Mouse (Mus musculus): ENCODE data around the gene Cd19. TPM values are rescaled to one million over a fixed set of nuclear protein-coding genes. Genes with fewer than 3 reads are reported as not detected.

Gene Cd19
- polyA plus RNA-seq, 1 experiment from 2014 or later, result not detected

GRCm38 (mm10) chr7:126456382-126457266 lies 41.9 kb upstream of the Cd19 start:
- H3K36me3 ChIP-seq (ENCODE audit: control insufficient read depth, insufficient read depth, low read length), result no peaks in the 10 kb centered on the region
- H3K9me3 ChIP-seq (ENCODE audit: control insufficient read depth, low read length), result no peaks in the 10 kb centered on the region
- no peak overlapping the region for H3K27ac ChIP-seq (ENCODE audit: low read depth, low read length)
- no peak for ATAC-seq
- 87% methylated on average over 17 of the region's 17 CpGs for WGBS
- no peaks in the 10 kb centered on the region for H3K4me1 ChIP-seq (ENCODE audit: control insufficient read depth, insufficient read depth, low read depth, low read length)
- H3K27me3 ChIP-seq (replicated peaks; ENCODE audit: control insufficient read depth, insufficient read depth, low read length), result no peaks in the 10 kb centered on the region
- H3K4me2 ChIP-seq (ENCODE audit: low read length), result no peak overlapping the region
- H3K4me3 ChIP-seq (ENCODE audit: low read length), result no peak overlapping the region
- no peak overlapping the region for H3K9ac ChIP-seq (ENCODE audit: low read depth, low read length)

- no peak for ATAC-seq
- 81% methylated on average over 2 of the region's 2 CpGs for WGBS
- no peak overlapping the region for H3K4me3 ChIP-seq (ENCODE audit: low read length)
- H3K9ac ChIP-seq (ENCODE audit: low read depth, low read length), result no peak overlapping the region
- H3K9me3 ChIP-seq (ENCODE audit: control insufficient read depth, low read length), result no peaks in the 10 kb centered on the region
- no peaks in the 10 kb centered on the region for H3K4me1 ChIP-seq (ENCODE audit: control insufficient read depth, insufficient read depth, low read depth, low read length)
- H3K4me2 ChIP-seq (ENCODE audit: low read length), result no peak overlapping the region
- no peak overlapping the region for H3K27ac ChIP-seq (ENCODE audit: low read depth, low read length)
- H3K36me3 ChIP-seq (ENCODE audit: control insufficient read depth, insufficient read depth, low read length), result no peaks in the 10 kb centered on the region
- H3K27me3 ChIP-seq (replicated peaks; ENCODE audit: control insufficient read depth, insufficient read depth, low read length), result no peaks in the 10 kb centered on the region
Observed at GRCm38 (mm10) chr7:126455242-126455641, 40.6 kb upstream of the Cd19 start.

GRCm38 (mm10) chr7:126453861-126454260 lies 39.2 kb upstream of the Cd19 start:
- Histone ChIP-seq H3K9ac (ENCODE audit: low read depth, low read length) (no peak overlapping the region), H3K4me3 (ENCODE audit: low read length) (no peak overlapping the region), H3K27me3 (replicated peaks; ENCODE audit: control insufficient read depth, insufficient read depth, low read length) (no peaks in the 10 kb centered on the region), H3K4me2 (ENCODE audit: low read length) (no peak overlapping the region), H3K9me3 (ENCODE audit: control insufficient read depth, low read length) (no peaks in the 10 kb centered on the region), H3K36me3 (ENCODE audit: control insufficient read depth, insufficient read depth, low read length) (no peaks in the 10 kb centered on the region), H3K27ac (ENCODE audit: low read depth, low read length) (no peak overlapping the region), H3K4me1 (ENCODE audit: control insufficient read depth, insufficient read depth, low read depth, low read length) (no peaks in the 10 kb centered on the region)
- WGBS, result 77% methylated on average over 7 of the region's 7 CpGs
- ATAC-seq, result no peak

GRCm38 (mm10) chr7:126452244-126452643 lies 37.6 kb upstream of the Cd19 start:
- WGBS, result 91% methylated on average over 3 of the region's 3 CpGs

GRCm38 (mm10) chr7:126450641-126451040 lies 36.0 kb upstream of the Cd19 start:
- H3K27me3 ChIP-seq (replicated peaks; ENCODE audit: control insufficient read depth, insufficient read depth, low read length), result no peaks in the 10 kb centered on the region
- peaks cover 7% of the 10 kb centered on the region; the same call in 1 of the 2 replicates for H3K36me3 ChIP-seq (ENCODE audit: control insufficient read depth, insufficient read depth, low read length)
- no peak overlapping the region for H3K4me2 ChIP-seq (ENCODE audit: low read length)
- no peak overlapping the region for H3K9ac ChIP-seq (ENCODE audit: low read depth, low read length)
- H3K27ac ChIP-seq (ENCODE audit: low read depth, low read length), result no peak overlapping the region
- 88% methylated on average over 6 of the region's 6 CpGs for WGBS
- H3K9me3 ChIP-seq (ENCODE audit: control insufficient read depth, low read length), result no peaks in the 10 kb centered on the region
- no peak for ATAC-seq
- no peaks in the 10 kb centered on the region for H3K4me1 ChIP-seq (ENCODE audit: control insufficient read depth, insufficient read depth, low read depth, low read length)
- H3K4me3 ChIP-seq (ENCODE audit: low read length), result no peak overlapping the region

More at GRCm38 (mm10) chr7:126452244-126452643, 37.6 kb upstream of the Cd19 start:
- Histone ChIP-seq H3K4me3 (ENCODE audit: low read length) (no peak overlapping the region), H3K27ac (ENCODE audit: low read depth, low read length) (no peak overlapping the region), H3K27me3 (replicated peaks; ENCODE audit: control insufficient read depth, insufficient read depth, low read length) (no peaks in the 10 kb centered on the region), H3K4me2 (ENCODE audit: low read length) (no peak overlapping the region), H3K36me3 (ENCODE audit: control insufficient read depth, insufficient read depth, low read length) (peaks cover 4% of the 10 kb centered on the region; the same call in 1 of the 2 replicates), H3K4me1 (ENCODE audit: control insufficient read depth, insufficient read depth, low read depth, low read length) (no peaks in the 10 kb centered on the region), H3K9me3 (ENCODE audit: control insufficient read depth, low read length) (no peaks in the 10 kb centered on the region), H3K9ac (ENCODE audit: low read depth, low read length) (no peak overlapping the region)
- no peak for ATAC-seq

GRCm38 (mm10) chr7:126449991-126450390 lies 35.3 kb upstream of the Cd19 start:
- no peak overlapping the region for H3K4me2 ChIP-seq (ENCODE audit: low read length)
- no peaks in the 10 kb centered on the region for H3K9me3 ChIP-seq (ENCODE audit: control insufficient read depth, low read length)
- H3K27me3 ChIP-seq (replicated peaks; ENCODE audit: control insufficient read depth, insufficient read depth, low read length), result no peaks in the 10 kb centered on the region
- H3K27ac ChIP-seq (ENCODE audit: low read depth, low read length), result no peak overlapping the region
- H3K36me3 ChIP-seq (ENCODE audit: control insufficient read depth, insufficient read depth, low read length), result peaks cover 10% of the 10 kb centered on the region; the same call in 1 of the 2 replicates
- no peak overlapping the region for H3K9ac ChIP-seq (ENCODE audit: low read depth, low read length)
- WGBS, result 94% methylated on average over 18 of the region's 18 CpGs
- no peak for ATAC-seq
- H3K4me3 ChIP-seq (ENCODE audit: low read length), result no peak overlapping the region
- H3K4me1 ChIP-seq (ENCODE audit: control insufficient read depth, insufficient read depth, low read depth, low read length), result no peaks in the 10 kb centered on the region

GRCm38 (mm10) chr7:126448481-126448880 lies 33.8 kb upstream of the Cd19 start:
- Histone ChIP-seq H3K27me3 (replicated peaks; ENCODE audit: control insufficient read depth, insufficient read depth, low read length) (no peaks in the 10 kb centered on the region), H3K9me3 (ENCODE audit: control insufficient read depth, low read length) (no peaks in the 10 kb centered on the region), H3K4me2 (ENCODE audit: low read length) (no peak overlapping the region), H3K4me3 (ENCODE audit: low read length) (no peak overlapping the region), H3K9ac (ENCODE audit: low read depth, low read length) (no peak overlapping the region), H3K4me1 (ENCODE audit: control insufficient read depth, insufficient read depth, low read depth, low read length) (no peaks in the 10 kb centered on the region), H3K36me3 (ENCODE audit: control insufficient read depth, insufficient read depth, low read length) (peaks cover 16% of the 10 kb centered on the region), H3K27ac (ENCODE audit: low read depth, low read length) (no peak overlapping the region)
- WGBS, result 89% methylated on average over 19 of the region's 19 CpGs
- ATAC-seq, result no peak

GRCm38 (mm10) chr7:126446217-126446616 lies 31.5 kb upstream of the Cd19 start:
- H3K4me3 ChIP-seq (ENCODE audit: low read length), result no peak overlapping the region

GRCm38 (mm10) chr7:126445104-126445815 lies 30.6 kb upstream of the Cd19 start:
- Histone ChIP-seq H3K4me1 (ENCODE audit: control insufficient read depth, insufficient read depth, low read depth, low read length) (no peaks in the 10 kb centered on the region), H3K9me3 (ENCODE audit: control insufficient read depth, low read length) (no peaks in the 10 kb centered on the region), H3K36me3 (ENCODE audit: control insufficient read depth, insufficient read depth, low read length) (peaks cover 16% of the 10 kb centered on the region), H3K4me3 (ENCODE audit: low read length) (no peak overlapping the region), H3K27ac (ENCODE audit: low read depth, low read length) (no peak overlapping the region), H3K27me3 (replicated peaks; ENCODE audit: control insufficient read depth, insufficient read depth, low read length) (no peaks in the 10 kb centered on the region), H3K4me2 (ENCODE audit: low read length) (no peak overlapping the region), H3K9ac (ENCODE audit: low read depth, low read length) (no peak overlapping the region)
- 95% methylated on average over 15 of the region's 15 CpGs for WGBS
- no peak for ATAC-seq

More at GRCm38 (mm10) chr7:126446217-126446616, 31.5 kb upstream of the Cd19 start:
- ATAC-seq, result no peak
- H3K4me1 ChIP-seq (ENCODE audit: control insufficient read depth, insufficient read depth, low read depth, low read length), result no peaks in the 10 kb centered on the region
- no peak overlapping the region for H3K4me2 ChIP-seq (ENCODE audit: low read length)
- H3K27me3 ChIP-seq (replicated peaks; ENCODE audit: control insufficient read depth, insufficient read depth, low read length), result no peaks in the 10 kb centered on the region
- H3K27ac ChIP-seq (ENCODE audit: low read depth, low read length), result no peak overlapping the region
- H3K36me3 ChIP-seq (ENCODE audit: control insufficient read depth, insufficient read depth, low read length), result peaks cover 16% of the 10 kb centered on the region
- 89% methylated on average over 21 of the region's 21 CpGs for WGBS
- no peak overlapping the region for H3K9ac ChIP-seq (ENCODE audit: low read depth, low read length)
- H3K9me3 ChIP-seq (ENCODE audit: control insufficient read depth, low read length), result no peaks in the 10 kb centered on the region
